Mouse (Mus musculus): ENCODE results near the gene Lrp2. TPM values are rescaled to one million over a fixed set of nuclear protein-coding genes. Genes with fewer than 3 reads are reported as not detected.
A peak's percentile ranks its signal among the peaks of the same experiment; 100 is the strongest.
"Not testable (repeated sequence)": the region's sequence is repeated elsewhere in the genome, so short reads cannot be mapped to it uniquely, and the experiment has no call there.

Lrp2 gene
- polyA plus RNA-seq, 1 experiment from 2014 or later: 0.08 TPM

GRCm38 (mm10) chr2:69584117-69584933 is 1.5 kb downstream of the Lrp2 start:
- no peak for DNase-seq (ENCODE audit: low spot score)

DNA sequence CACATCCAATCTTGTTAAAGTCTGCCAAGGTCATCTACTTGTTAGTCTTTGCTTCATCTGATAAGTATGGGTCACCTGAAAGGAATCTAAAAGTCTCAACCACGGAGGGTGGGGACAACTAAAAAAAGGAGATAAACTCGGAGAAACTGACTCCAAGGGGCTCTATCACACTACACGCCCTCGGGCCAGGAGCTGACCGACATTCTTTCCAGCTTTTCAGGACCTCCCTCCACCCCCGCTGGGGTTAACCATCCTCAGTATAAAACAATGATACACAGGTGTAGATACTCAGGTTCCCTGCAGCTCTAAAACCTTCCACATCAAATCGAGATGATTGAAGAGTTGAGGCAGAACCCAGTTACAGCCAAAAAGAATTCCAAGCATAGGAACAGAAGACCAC is 3.0 kb downstream of the Lrp2 start:
- DNase-seq (ENCODE audit: low spot score): no peak

- DNase-seq (ENCODE audit: low spot score): not testable (repeated sequence)
Observed at GRCm38 (mm10) chr2:69582068-69582467, 3.8 kb downstream of the Lrp2 start.

DNA sequence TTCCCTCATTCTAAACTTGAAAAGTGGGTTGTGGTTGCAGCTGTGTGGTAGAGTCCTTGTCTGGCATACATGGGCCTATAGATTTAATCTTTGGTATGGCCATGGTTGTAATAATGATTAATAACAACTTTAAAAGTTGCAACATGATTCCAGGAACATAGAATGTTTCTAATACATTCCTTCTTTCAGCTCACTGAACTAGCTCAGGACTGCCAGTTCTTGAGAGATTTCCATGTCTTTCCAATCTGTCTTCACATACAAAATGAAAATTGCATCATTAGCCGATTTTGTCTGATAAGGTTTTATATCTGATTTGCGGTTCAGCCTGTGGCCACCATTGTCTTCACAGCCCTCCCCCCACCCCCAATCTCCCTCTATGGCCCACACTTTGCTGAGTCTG is 5.8 kb downstream of the Lrp2 start:
- no peak for DNase-seq (ENCODE audit: low spot score)

- no peak for DNase-seq (ENCODE audit: low spot score)
Observed at GRCm38 (mm10) chr2:69578206-69578605, 7.7 kb downstream of the Lrp2 start.

DNA sequence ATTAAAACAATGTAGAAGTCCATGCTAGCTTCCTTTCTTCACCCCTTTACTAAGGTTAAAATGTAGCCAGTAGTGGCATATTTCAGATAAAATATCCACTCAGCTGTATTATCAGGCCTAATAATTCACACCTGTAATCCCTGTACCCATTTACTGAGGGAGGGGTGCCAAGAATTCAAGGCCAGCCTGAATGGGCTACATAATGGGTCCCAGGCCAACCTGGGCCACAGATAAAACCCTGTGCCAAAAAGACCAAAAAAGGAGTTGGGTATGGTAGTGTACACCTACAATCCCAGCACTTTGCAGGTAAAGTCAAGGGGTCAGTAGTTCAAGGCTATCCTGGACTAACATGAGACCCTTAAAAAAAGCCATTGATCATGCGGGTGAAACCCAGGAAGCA is 9.3 kb downstream of the Lrp2 start:
- no peak for DNase-seq (ENCODE audit: low spot score)

DNA sequence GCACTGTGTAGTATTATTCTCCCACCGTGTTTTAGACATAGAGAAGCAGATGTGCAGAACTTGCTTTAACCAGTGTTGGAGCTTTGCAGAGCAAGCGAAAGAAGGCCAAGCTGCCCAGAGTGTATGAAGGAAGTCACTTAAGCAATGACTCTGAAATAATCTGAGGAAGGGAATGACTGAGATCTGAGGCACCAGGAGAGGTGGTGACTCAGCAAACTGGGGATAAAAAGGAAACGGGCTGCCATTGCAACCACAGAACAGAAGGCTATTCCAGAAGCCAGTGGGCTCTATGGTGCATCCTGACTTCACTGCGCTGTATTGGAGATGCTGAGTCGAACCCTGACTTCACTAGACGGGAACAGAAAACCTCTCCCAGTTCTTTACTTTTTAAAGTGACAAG is 10.9 kb downstream of the Lrp2 start:
- no peak for DNase-seq (ENCODE audit: low spot score)

DNA sequence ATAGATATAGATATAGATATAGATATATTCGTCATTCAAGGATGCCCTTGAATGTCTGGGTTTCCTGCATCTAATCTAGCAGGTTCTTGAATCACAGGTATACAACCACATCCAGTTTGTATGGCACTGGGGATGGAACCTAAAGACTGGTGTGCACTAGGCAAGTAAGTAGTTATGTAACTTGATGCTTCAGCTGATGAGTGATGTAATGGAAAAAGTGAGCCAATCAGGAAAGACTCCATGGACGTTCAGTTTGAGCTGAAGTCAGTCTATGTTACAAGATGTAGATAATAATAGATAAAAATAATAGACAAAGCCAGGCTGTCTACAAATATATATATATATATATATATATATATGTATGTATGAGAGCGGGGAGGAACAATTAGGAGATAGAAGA is 11.6 kb downstream of the Lrp2 start:
- DNase-seq (ENCODE audit: low spot score): no peak

DNA sequence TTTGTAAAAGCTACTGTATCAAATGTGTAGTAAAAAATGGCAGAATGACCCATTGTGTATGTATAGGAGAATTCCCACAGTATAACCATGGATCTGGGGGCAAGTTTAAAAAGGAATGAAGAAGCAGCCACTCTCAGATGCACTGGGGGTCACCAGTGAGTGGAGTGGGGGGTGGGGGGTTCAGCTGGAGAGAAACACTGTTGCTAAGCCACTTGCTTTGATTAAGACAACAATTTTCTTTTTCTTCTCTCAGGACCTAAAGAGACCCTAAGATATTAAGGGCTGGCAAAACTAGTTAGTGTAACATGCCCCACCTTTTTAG is 12.2 kb downstream of the Lrp2 start:
- DNase-seq (ENCODE audit: low spot score): no peak

DNA sequence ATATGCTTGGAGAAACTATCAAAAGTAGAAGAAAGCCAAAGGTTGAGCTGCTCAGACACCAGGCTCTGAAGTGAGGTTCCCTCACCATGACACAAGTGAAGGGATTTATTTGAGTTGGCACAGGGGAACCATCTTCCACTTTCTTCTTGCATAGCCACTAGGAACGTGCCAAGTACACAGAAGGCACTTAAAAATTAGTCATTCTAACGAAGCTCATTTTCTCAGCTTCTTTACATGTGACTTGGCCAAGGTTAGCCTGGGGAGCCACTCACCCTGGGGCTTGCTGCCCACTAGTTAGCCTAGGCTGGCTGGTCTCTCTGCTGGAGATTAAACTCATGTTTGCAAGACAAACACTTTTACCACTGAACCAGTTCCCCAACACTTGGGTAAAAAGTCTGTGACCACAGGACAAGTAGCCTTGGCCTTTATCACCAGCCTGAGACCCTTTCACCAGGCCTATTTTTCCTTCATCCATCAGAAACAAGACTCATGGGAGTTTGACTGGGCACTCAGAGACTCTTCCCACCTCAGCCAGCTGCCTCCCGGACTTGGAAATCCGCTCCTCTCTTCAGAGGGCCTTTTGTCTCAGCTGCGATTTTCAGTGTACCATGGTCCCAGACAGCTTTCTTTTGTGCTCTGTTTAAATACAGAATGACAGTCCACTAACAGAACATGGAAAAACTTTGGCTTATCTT is 12.7 kb downstream of the Lrp2 start:
- DNase-seq (ENCODE audit: low spot score): no peak

DNA sequence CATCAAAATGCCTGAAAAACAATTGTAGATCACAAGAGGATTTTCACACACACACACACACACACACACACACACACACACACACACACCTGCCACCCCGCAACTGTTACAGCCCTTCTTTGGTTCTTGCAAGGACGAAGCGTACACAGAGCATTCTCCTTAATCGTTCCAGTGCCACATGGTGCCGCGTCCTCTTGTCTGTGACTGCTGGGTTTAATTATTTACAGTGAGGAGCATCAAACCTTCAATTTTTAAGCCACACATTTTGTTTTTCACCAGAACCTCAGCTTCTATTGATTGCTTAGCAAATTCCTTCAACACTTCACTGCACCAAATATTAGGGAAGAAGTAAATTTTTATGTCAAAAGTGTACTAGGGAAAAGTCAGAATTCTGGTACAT is 15.3 kb downstream of the Lrp2 start:
- DNase-seq (ENCODE audit: low spot score): no peak

GRCm38 (mm10) chr2:69566281-69566680 is 19.6 kb downstream of the Lrp2 start:
- no peak for DNase-seq (ENCODE audit: low spot score)

GRCm38 (mm10) chr2:69563492-69563891 is 22.4 kb downstream of the Lrp2 start:
- DNase-seq (ENCODE audit: low spot score): no peak

DNA sequence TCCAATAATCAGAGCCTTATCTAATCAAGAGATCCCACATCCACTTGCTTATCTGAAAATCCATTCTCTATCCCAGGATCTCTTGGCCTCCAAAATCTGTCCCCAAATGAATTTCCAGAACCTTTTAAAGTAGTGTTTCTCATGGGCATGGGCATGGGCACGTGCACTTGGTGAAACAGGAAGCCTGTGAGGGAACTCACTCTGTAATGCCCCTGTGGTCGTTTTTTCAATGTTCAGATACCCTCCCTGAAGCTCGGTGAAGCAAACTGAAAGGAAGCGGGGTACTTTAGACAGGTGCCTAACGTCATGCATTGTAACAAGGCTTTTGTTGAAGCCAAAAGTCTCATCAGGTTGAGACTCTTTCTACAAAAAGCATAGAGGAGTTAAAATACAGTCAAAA is 23.1 kb downstream of the Lrp2 start:
- DNase-seq (ENCODE audit: low spot score): no peak

GRCm38 (mm10) chr2:69560221-69560620 is 25.6 kb downstream of the Lrp2 start:
- no peak for DNase-seq (ENCODE audit: low spot score)

GRCm38 (mm10) chr2:69559380-69559779 is 26.5 kb downstream of the Lrp2 start:
- no peak for DNase-seq (ENCODE audit: low spot score)

DNA sequence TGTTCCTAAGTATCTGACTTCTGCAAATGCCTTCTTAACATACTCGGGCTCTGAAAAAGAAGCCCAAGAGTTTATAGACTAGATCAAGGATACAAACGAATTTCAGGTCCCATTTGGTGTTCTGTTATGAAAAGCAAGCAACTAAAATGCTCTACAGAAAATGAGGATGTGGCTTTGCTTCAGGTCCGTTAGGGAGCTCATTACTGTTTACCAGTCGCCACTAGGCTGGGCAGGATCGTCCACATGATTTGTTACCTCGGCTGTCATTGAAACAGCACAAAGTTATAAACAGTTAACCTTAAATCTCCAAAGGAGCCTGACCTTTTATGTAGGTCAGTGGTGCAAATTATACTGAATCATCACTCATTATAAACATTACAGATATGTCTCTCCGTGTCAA is 29.2 kb downstream of the Lrp2 start:
- no peak for DNase-seq (ENCODE audit: low spot score)

GRCm38 (mm10) chr2:69551639-69552038 is 34.2 kb downstream of the Lrp2 start:
- DNase-seq (ENCODE audit: low spot score): no peak

- no peak for DNase-seq (ENCODE audit: low spot score)
Observed at GRCm38 (mm10) chr2:69546823-69547222, 39.0 kb downstream of the Lrp2 start.

- no peak for DNase-seq (ENCODE audit: low spot score)
Observed at GRCm38 (mm10) chr2:69536018-69536417, 49.8 kb downstream of the Lrp2 start.

DNA sequence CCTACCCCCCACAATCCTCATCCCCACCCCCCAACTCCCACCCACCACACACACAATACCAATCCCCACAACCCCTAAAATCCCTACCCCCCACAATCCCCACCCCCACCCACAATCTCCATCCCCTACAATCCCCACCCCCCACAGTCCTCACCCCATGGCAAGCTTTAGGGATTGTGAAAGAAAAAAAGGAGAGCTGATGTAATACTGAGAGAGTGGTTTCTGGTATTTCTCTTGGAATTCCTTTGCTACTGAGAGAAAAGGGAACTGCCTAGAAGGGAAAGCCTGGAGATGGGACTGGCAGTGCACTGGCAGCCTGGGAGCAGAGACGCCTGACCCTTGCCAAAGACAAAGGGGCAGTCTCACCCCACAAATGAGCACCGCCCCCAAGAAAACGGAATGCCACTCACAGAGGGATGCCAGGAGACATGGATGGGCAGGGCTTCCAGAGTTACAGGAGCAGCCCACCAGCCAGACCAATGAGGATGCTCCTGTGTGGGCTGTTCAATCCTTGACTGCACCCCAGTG is 54.3 kb downstream of the Lrp2 start:
- DNase-seq (ENCODE audit: low spot score): no peak

GRCm38 (mm10) chr2:69530691-69531527 is 55.0 kb downstream of the Lrp2 start:
- peak; percentile 5 for DNase-seq (ENCODE audit: low spot score)

Data from thymus, postnatal 0 days (tissue).